Mouse (Mus musculus) CD4-positive, CD25-positive, alpha-beta regulatory T cell, adult 4 months (primary cell): ENCODE results near the gene Adam30. TPM values are rescaled to one million over a fixed set of nuclear protein-coding genes. Genes with fewer than 3 reads are reported as not detected.

Experiments
- ATAC-seq: one replicate; pipeline ENCODE4 v1.8.0; 2017
- polyA plus RNA-seq, 2 experiments: library from polyadenylated mRNA; unstranded; fragments of 100-300 nt; shearing (Covaris generic); gene quantifications; one replicate each; pipeline ENCODE4 v1.2.1; 2017

Gene Adam30
- polyA plus RNA-seq, 2 experiments from 2014 or later: not detected

- no peak for ATAC-seq
Measured at GRCm38 (mm10) chr3:98197711-98198532, 37.5 kb downstream of the Adam30 start.

GRCm38 (mm10) chr3:98199747-98200146, 39.3 kb downstream of the Adam30 start:
- no peak for ATAC-seq

- ATAC-seq: no peak
Measured at GRCm38 (mm10) chr3:98203282-98203681, 42.9 kb downstream of the Adam30 start.

GRCm38 (mm10) chr3:98206977-98207376, 46.5 kb downstream of the Adam30 start:
- ATAC-seq: no peak

- no peak for ATAC-seq
Measured at GRCm38 (mm10) chr3:98209161-98209560, 48.7 kb downstream of the Adam30 start.

GRCm38 (mm10) chr3:98210860-98211259, 50.4 kb downstream of the Adam30 start:
- ATAC-seq: no peak

- ATAC-seq: no peak
Measured at GRCm38 (mm10) chr3:98211301-98212081, 51.1 kb downstream of the Adam30 start.

Other genes starting within 250 kb of the Adam30 start
- 10 to 100 TPM; 13.9 to 18.8 TPM for gene Notch2, start 147.1 kb upstream of the Adam30 start, polyA plus RNA-seq
- gene Reg4, start 61.5 kb downstream of the Adam30 start, polyA plus RNA-seq: not detected
- gene Hmgcs2, start 119.8 kb downstream of the Adam30 start, polyA plus RNA-seq: not detected
- gene Phgdh, start 179.4 kb downstream of the Adam30 start, polyA plus RNA-seq: 100 to 1,000 TPM in 1 of 2 experiments, 10 to 100 TPM in 1; 98.0 to 189 TPM
- not detected for gene Zfp697, start 221.8 kb downstream of the Adam30 start, polyA plus RNA-seq